Mouse (Mus musculus) heart, adult 2 months (tissue): ENCODE results near the gene Rcn1. TPM values are rescaled to one million over a fixed set of nuclear protein-coding genes. Genes with fewer than 3 reads are reported as not detected.

ENCODE experiments used
- DNase-seq, 2 experiments: peaks; one replicate each; pipeline ENCODE4 v3.0.0; 2021
- H3K27ac ChIP-seq: fragments of 200-600 bp; 2 replicates; pipeline ENCODE4 v1.8.1; 2022
- H3K27me3 ChIP-seq: fragments of 200-500 bp; 2 replicates; pipeline ENCODE4 v1.6.1; 2012; ENCODE audit warnings: mild to moderate bottlenecking, low read length, inconsistent platforms, mixed read lengths; ENCODE audit not compliant: control insufficient read depth, insufficient read depth
- H3K36me3 ChIP-seq: fragments of 200-500 bp; 2 replicates; pipeline ENCODE4 v1.6.1; 2012; ENCODE audit warnings: low read length, inconsistent platforms; ENCODE audit not compliant: control insufficient read depth, insufficient read depth
- H3K4me1 ChIP-seq: fragments of 200-500 bp; 2 replicates; pipeline ENCODE4 v1.6.1; 2011; ENCODE audit warnings: low read length; ENCODE audit not compliant: control insufficient read depth, insufficient read depth
- H3K4me3 ChIP-seq: fragments of 200-600 bp; 2 replicates; pipeline ENCODE4 v1.8.1; 2022
- H3K79me2 ChIP-seq: fragments of 200-500 bp; replicated peaks from 2 replicates; pipeline ENCODE4 v1.6.1; 2012; ENCODE audit warnings: mild to moderate bottlenecking, inconsistent platforms, low read length, moderate library complexity, mixed read lengths; ENCODE audit not compliant: control insufficient read depth, insufficient read depth
- H3K9ac ChIP-seq: fragments of 200-500 bp; 2 replicates; pipeline ENCODE4 v1.6.1; 2012; ENCODE audit warnings: low read depth, mild to moderate bottlenecking, control low read depth, inconsistent platforms, low read length, mixed read lengths
- CTCF ChIP-seq: fragments of 200-600 bp; IDR thresholded peaks from 2 replicates; pipeline ENCODE4 v1.8.1; 2022; ENCODE audit warnings: antibody characterized with exemption, mild to moderate bottlenecking, moderate library complexity
- EP300 ChIP-seq: fragments of 200-500 bp; IDR thresholded peaks from 2 replicates; pipeline ENCODE4 v1.6.1; 2011; ENCODE audit warnings: low read depth, low read length, control low read depth; ENCODE audit not compliant: insufficient read depth
- POLR2A ChIP-seq: fragments of 200-500 bp; IDR thresholded peaks from 2 replicates; pipeline ENCODE4 v1.6.1; 2011; ENCODE audit warnings: mild to moderate bottlenecking, low read depth, low read length, control low read depth; ENCODE audit not compliant: insufficient read depth
- WGBS: fragments of 180-500 bp; shearing (Covaris S2); methylation state at CpG from one replicate; pipeline ENCODE4 v1.1.7; 2018; 5-methylcytosine and 5-hydroxymethylcytosine counted together
- intact Hi-C: fragments of 180-260 bp; cut with DNase I; formaldehyde crosslinking; loops from one replicate; pipeline ENCODE4 v1.15.1; 2025
- polyA plus RNA-seq: library from polyadenylated mRNA; depleted of rRNA; stranded (reverse); fragments of >200 nt; gene quantifications from 2 replicates; pipeline ENCODE4 v1.2.3, GENCODE M21; 2012
- total RNA-seq, 2 experiments: library from RNA; stranded (reverse); gene quantifications; 2 replicates each; pipeline ENCODE4 v1.2.3; 2021

The Rcn1 gene
- total and polyA plus RNA-seq, 3 experiments, result 6.9 to 21.4 (median 20.7) TPM

GRCm38 (mm10) chr2:105416660-105417348, 17.7 kb upstream of the Rcn1 start:
- intact Hi-C loops, result no loop called here
- Histone ChIP-seq H3K36me3 (no peaks in the 10 kb centered on the region), H3K9ac (no peak overlapping the region), H3K4me1 (no peaks in the 10 kb centered on the region), H3K4me3 (no peak overlapping the region), H3K27ac (no peak overlapping the region), H3K79me2 (no peaks in the 10 kb centered on the region), H3K27me3 (peaks cover 1% of the 10 kb centered on the region; the same call in 1 of the 2 replicates)
- TF ChIP-seq CTCF, result no peak
- no peak for TF ChIP-seq EP300
- TF ChIP-seq POLR2A, result no peak
- WGBS, result 44% methylated on average over 8 of the region's 8 CpGs
- DNase-seq, result no peak

GRCm38 (mm10) chr2:105416046-105416659, 17.0 kb upstream of the Rcn1 start:
- TF ChIP-seq CTCF (no peak), POLR2A (no peak), EP300 (no peak)
- 66% methylated on average over 7 of the region's 7 CpGs for WGBS
- H3K79me2 ChIP-seq, result no peaks in the 10 kb centered on the region
- no peaks in the 10 kb centered on the region for H3K4me1 ChIP-seq
- H3K36me3 ChIP-seq, result no peaks in the 10 kb centered on the region
- H3K9ac ChIP-seq, result no peak overlapping the region
- H3K4me3 ChIP-seq, result no peak overlapping the region
- peaks cover 1% of the 10 kb centered on the region; the same call in 1 of the 2 replicates for H3K27me3 ChIP-seq
- H3K27ac ChIP-seq, result no peak overlapping the region
- intact Hi-C loops, result no loop called here
- no peak for DNase-seq

GRCm38 (mm10) chr2:105414309-105414708, 15.2 kb upstream of the Rcn1 start:
- Histone ChIP-seq H3K36me3 (no peaks in the 10 kb centered on the region), H3K27me3 (peaks cover 1% of the 10 kb centered on the region; the same call in 1 of the 2 replicates), H3K79me2 (no peaks in the 10 kb centered on the region), H3K4me1 (no peaks in the 10 kb centered on the region), H3K4me3 (no peak overlapping the region), H3K9ac (no peak overlapping the region), H3K27ac (no peak overlapping the region)
- no peak for TF ChIP-seq EP300
- TF ChIP-seq CTCF, result no peak
- TF ChIP-seq POLR2A, result no peak
- no peak for DNase-seq
- intact Hi-C loops, result no loop called here
- WGBS, result 29% methylated on average over 2 of the region's 2 CpGs

GRCm38 (mm10) chr2:105409253-105409652, 10.1 kb upstream of the Rcn1 start:
- Histone ChIP-seq H3K4me1 (no peaks in the 10 kb centered on the region), H3K79me2 (no peaks in the 10 kb centered on the region), H3K27me3 (no peaks in the 10 kb centered on the region), H3K4me3 (no peak overlapping the region), H3K9ac (no peak overlapping the region), H3K36me3 (no peaks in the 10 kb centered on the region), H3K27ac (no peak overlapping the region)
- no peak for DNase-seq
- no peak for TF ChIP-seq EP300
- TF ChIP-seq CTCF, result no peak
- no peak for TF ChIP-seq POLR2A
- 89% methylated on average over 1 of the region's 1 CpGs for WGBS
- intact Hi-C loops, result no loop called here

GRCm38 (mm10) chr2:105408511-105408910, 9.4 kb upstream of the Rcn1 start:
- Histone ChIP-seq H3K9ac (no peak overlapping the region), H3K4me3 (no peak overlapping the region), H3K27me3 (no peaks in the 10 kb centered on the region), H3K4me1 (no peaks in the 10 kb centered on the region), H3K27ac (no peak overlapping the region), H3K79me2 (no peaks in the 10 kb centered on the region), H3K36me3 (no peaks in the 10 kb centered on the region)
- WGBS, result 49% methylated on average over 4 of the region's 4 CpGs
- peak; percentile 49 to 72 for DNase-seq
- intact Hi-C loops, result no loop called here
- no peak for TF ChIP-seq POLR2A
- no peak for TF ChIP-seq EP300

- Histone ChIP-seq H3K4me3 (no peak overlapping the region), H3K9ac (no peak overlapping the region), H3K36me3 (no peaks in the 10 kb centered on the region), H3K27ac (no peak overlapping the region), H3K27me3 (no peaks in the 10 kb centered on the region), H3K79me2 (no peaks in the 10 kb centered on the region), H3K4me1 (peaks cover 3% of the 10 kb centered on the region; the same call in 1 of the 2 replicates)
- no peak for DNase-seq
- intact Hi-C loops, result no loop called here
- no peak for TF ChIP-seq CTCF
- TF ChIP-seq POLR2A, result no peak
- no peak for TF ChIP-seq EP300
- WGBS, result 90% methylated on average over 2 of the region's 2 CpGs
Observed at GRCm38 (mm10) chr2:105402180-105402579, 3.1 kb upstream of the Rcn1 start.
